Mouse (Mus musculus) splenic B cell, adult 2 months (primary cell): ENCODE measurements around the gene Sulf2.
A peak's percentile ranks its signal among the peaks of the same experiment; 100 is the strongest.

Source experiments
- DNase-seq: peaks from one replicate; pipeline ENCODE4 v3.0.0-alpha.2; 2011; ENCODE audit warnings: low read depth, low spot score
- H3K27me3 ChIP-seq: 2 replicates; pipeline ENCODE4 v1.6.1; 2012; ENCODE audit warnings: mild to moderate bottlenecking, low read length, moderate library complexity, mixed read lengths; ENCODE audit not compliant: control insufficient read depth, poor library complexity, insufficient read depth, severe bottlenecking
- H3K36me3 ChIP-seq: 2 replicates; pipeline ENCODE4 v1.6.1; 2012; ENCODE audit warnings: mild to moderate bottlenecking, low read length, moderate library complexity, mixed read lengths; ENCODE audit not compliant: control insufficient read depth, poor library complexity, insufficient read depth, severe bottlenecking

Gene Sulf2

GRCm38 (mm10) chr2:166125492-166126252 lies 29.8 kb downstream of the Sulf2 start:
- Histone ChIP-seq H3K27me3 (no peaks in the 10 kb centered on the region), H3K36me3 (no peaks in the 10 kb centered on the region)
- DNase-seq, result peak; percentile 51

DNA sequence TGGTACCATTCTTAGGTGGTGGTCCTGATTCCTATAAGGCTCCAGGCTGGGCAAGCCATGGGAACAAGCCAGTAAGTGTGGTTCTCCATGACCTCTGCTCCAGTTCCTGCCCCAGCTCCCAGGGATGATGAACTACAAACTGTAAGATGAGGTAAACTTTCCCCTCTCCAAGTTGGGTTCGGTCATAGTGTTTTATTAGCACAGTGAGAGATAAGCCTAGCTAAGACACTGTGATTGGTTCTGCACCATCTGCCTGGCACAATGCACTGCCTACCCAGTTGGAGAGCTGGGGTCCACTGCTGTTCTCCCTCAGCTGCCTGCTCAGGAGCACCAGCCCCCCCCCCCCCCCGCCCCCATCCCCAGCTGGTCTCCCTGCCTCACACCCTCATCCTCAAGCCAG lies 30.4 kb downstream of the Sulf2 start:
- Histone ChIP-seq H3K36me3 (no peaks in the 10 kb centered on the region), H3K27me3 (no peaks in the 10 kb centered on the region)
- DNase-seq, result no peak

- H3K27me3 ChIP-seq, result no peaks in the 10 kb centered on the region
- no peaks in the 10 kb centered on the region for H3K36me3 ChIP-seq
- DNase-seq, result no peak
Observed at GRCm38 (mm10) chr2:166122781-166123180, 32.7 kb downstream of the Sulf2 start.

DNA sequence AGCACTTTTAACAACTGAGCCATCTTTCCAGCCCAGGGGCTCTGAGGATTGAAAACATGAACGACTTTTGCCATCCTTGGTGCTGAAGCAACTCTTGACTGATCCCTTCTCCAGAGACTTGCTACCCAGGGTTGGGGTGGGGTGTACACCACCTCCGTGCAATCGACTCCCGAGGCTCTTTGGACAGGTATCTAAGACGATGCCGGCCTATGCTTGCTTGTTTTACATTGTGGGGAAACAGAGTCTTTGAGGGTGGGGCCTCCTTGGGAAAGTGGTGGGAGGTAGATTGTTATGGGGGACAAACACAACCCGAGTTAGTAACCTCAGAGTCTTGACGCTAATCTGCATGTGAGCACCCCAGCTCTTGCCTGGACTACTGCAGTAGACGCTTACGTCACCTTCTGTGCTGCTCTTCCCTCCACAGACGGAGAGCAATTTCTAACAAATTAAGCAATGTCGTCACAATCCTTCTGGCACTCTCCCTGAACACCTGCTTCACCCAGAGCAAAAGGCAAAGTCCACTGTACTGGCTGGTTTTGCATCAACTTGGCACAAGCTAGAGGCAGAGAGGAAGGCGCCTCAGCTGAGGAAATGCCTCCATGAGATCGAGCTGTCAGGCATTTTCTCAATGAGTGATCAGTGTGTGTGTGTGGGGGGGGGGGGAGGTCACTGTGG lies 33.6 kb downstream of the Sulf2 start:
- Histone ChIP-seq H3K27me3 (no peaks in the 10 kb centered on the region), H3K36me3 (no peaks in the 10 kb centered on the region)
- DNase-seq, result no peak

DNA sequence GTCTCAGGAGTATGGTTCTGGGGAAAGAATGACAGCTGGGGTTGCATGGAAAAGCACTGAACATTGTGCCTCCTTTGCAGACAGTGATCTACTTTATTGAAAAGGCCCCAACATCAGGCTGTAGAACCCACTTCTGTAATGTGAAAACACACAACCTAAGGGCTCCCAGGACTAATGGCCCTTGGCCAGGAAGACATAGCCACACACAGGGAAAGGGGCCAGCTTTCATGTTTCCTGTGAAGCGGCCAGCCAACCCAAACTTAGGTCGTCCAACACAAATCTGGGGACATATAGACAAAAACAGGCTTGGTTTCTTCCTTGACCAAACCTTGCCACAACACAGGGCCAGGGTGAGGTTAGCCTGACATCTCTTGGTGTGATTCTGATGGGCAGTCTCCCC lies 35.5 kb downstream of the Sulf2 start:
- DNase-seq, result no peak
- no peaks in the 10 kb centered on the region for H3K27me3 ChIP-seq
- H3K36me3 ChIP-seq, result no peaks in the 10 kb centered on the region

GRCm38 (mm10) chr2:166116704-166117103 lies 38.8 kb downstream of the Sulf2 start:
- no peak for DNase-seq
- Histone ChIP-seq H3K36me3 (no peaks in the 10 kb centered on the region), H3K27me3 (no peaks in the 10 kb centered on the region)

DNA sequence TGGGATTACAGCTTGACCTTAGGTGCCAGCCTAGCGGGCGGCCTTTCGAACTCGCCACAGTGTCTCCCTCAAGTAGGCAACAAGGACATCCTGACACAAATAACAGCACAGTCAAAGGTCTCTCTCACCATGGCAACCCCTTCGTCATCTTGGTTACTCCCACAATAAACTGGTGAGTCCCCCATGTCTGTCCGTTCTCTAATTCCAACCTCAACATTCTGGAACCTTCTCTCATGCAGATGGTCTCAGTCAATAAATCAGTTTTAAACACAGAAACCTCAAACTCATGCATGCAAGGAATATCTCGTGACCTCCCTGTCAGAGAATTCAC lies 39.2 kb downstream of the Sulf2 start:
- no peak for DNase-seq

DNA sequence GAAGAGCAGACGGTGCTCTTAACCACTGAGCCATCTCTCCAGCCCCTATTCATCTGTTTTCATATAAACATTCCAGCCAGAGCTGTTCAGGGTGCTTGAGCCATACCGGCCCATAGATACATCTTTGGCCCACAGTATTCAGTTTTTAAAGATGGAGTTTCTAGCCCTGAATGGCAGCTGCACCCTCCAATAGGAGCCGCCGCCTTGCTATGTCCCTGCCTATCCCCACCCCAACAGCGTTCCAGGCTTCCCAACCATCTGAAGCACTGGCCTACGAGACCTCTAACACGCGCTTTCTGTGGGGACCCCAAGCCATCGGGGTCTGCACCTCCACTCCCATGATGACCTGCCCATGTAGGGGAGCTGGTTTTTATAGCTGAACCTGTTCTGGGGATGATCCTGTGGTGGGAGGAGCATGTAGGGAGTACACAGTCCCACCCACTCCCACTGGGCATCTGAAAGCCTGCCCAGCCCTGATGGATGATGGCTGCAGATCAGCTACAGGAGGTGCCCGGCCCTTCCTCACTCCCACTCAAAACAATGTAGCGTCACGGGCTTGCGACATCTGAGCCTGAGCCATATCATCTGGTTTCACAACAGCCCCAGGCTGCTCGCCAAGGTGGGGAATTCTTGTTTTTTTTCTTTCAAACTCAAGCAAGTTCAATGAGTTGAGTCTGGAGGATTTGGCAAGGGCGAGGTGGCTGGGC lies 39.7 kb downstream of the Sulf2 start:
- Histone ChIP-seq H3K36me3 (no peaks in the 10 kb centered on the region), H3K27me3 (no peaks in the 10 kb centered on the region)
- DNase-seq, result no peak

More for the DNA sequence above, 39.2 kb downstream of the Sulf2 start:
- H3K27me3 ChIP-seq, result no peaks in the 10 kb centered on the region
- H3K36me3 ChIP-seq, result no peaks in the 10 kb centered on the region

GRCm38 (mm10) chr2:166112986-166113385 lies 42.5 kb downstream of the Sulf2 start:
- Histone ChIP-seq H3K36me3 (no peaks in the 10 kb centered on the region), H3K27me3 (no peaks in the 10 kb centered on the region)
- no peak for DNase-seq

- Histone ChIP-seq H3K36me3 (no peaks in the 10 kb centered on the region), H3K27me3 (no peaks in the 10 kb centered on the region)
- DNase-seq, result no peak
Observed at GRCm38 (mm10) chr2:166111831-166112250, 43.6 kb downstream of the Sulf2 start.

GRCm38 (mm10) chr2:166111238-166111637 lies 44.2 kb downstream of the Sulf2 start:
- no peaks in the 10 kb centered on the region for H3K36me3 ChIP-seq
- no peaks in the 10 kb centered on the region for H3K27me3 ChIP-seq
- DNase-seq, result no peak

- DNase-seq, result no peak
- no peaks in the 10 kb centered on the region for H3K36me3 ChIP-seq
- no peaks in the 10 kb centered on the region for H3K27me3 ChIP-seq
Observed at GRCm38 (mm10) chr2:166110764-166111163, 44.7 kb downstream of the Sulf2 start.

GRCm38 (mm10) chr2:166108326-166108725 lies 47.1 kb downstream of the Sulf2 start:
- DNase-seq, result peak; percentile 81
- H3K27me3 ChIP-seq, result no peaks in the 10 kb centered on the region
- H3K36me3 ChIP-seq, result no peaks in the 10 kb centered on the region

DNA sequence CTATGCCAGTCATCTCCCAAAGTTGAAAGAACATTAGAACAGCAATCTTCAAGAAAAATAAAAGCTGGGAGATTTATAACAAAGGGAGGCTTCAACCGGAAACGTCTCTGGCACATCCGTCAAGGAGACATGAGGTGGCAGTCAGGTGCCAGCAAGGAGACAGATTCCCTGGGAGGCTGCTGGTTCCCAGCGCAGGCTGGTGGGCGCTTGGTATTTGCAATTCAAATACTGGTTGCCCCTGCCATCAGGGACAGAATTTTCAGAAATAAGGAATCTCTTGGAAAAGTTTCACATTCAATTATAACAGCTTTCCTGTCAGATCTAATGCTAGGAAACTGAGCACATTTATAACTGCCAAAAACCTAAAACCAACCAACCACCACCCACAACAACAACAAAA lies 47.6 kb downstream of the Sulf2 start:
- Histone ChIP-seq H3K36me3 (no peaks in the 10 kb centered on the region), H3K27me3 (no peaks in the 10 kb centered on the region)
- no peak for DNase-seq

DNA sequence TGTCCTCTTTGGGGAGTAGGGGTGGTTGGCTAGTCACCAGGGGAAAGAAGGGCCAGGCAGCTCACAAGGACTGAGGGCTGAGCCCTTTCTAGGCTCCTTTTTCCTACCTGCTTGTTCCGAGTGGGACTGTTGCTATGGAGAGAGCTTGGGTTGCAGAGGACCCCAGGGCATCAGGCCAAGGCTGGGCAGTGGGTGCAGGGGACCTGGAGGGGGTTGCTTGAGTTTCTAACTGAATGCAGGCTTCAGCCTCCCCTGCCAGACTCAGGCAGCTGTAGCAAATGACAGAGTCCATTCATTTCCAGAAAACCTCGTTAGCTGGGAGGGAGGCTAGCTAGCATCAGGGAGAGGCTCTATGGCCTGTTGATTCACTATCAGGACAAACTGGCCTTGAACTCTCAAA lies 48.8 kb downstream of the Sulf2 start:
- Histone ChIP-seq H3K27me3 (no peaks in the 10 kb centered on the region), H3K36me3 (no peaks in the 10 kb centered on the region)
- no peak for DNase-seq
